Mouse (Mus musculus) olfactory bulb, adult 2 months (tissue): ENCODE measurements around the gene Nos1ap. TPM values are rescaled to one million over a fixed set of nuclear protein-coding genes. Genes with fewer than 3 reads are reported as not detected.

Experiments used
- H3K27ac ChIP-seq: fragments of 200-500 bp; 2 replicates; pipeline ENCODE4 v1.5.1; 2012; ENCODE audit warnings: low read depth, low read length; ENCODE audit not compliant: insufficient read depth
- H3K4me1 ChIP-seq: fragments of 200-500 bp; 2 replicates; pipeline ENCODE4 v1.6.1; 2012; ENCODE audit warnings: low read length; ENCODE audit not compliant: control insufficient read depth, insufficient read depth
- H3K4me3 ChIP-seq: fragments of 200-500 bp; 2 replicates; pipeline ENCODE4 v1.5.1; 2012; ENCODE audit warnings: mild to moderate bottlenecking, low read depth, low read length, moderate library complexity; ENCODE audit not compliant: insufficient read depth
- CTCF ChIP-seq: fragments of 200-500 bp; IDR thresholded peaks from 2 replicates; pipeline ENCODE4 v1.5.1; 2012; ENCODE audit warnings: low read depth, mild to moderate bottlenecking, low read length, moderate library complexity; ENCODE audit not compliant: insufficient read depth
- POLR2A ChIP-seq: fragments of 200-500 bp; IDR thresholded peaks from 2 replicates; pipeline ENCODE4 v1.6.1; 2012; ENCODE audit warnings: mild to moderate bottlenecking, low read depth, low read length, moderate library complexity; ENCODE audit not compliant: insufficient read depth
- WGBS: fragments of 180-500 bp; shearing (Covaris S2); methylation state at CpG from one replicate; pipeline ENCODE4 v1.1.7; 2018; 5-methylcytosine and 5-hydroxymethylcytosine counted together
- polyA plus RNA-seq: library from polyadenylated mRNA; stranded (reverse); fragments of >200 nt; gene quantifications from 2 replicates; pipeline ENCODE4 v1.2.4, GENCODE M21; 2012; ENCODE audit warnings: low replicate concordance; ENCODE audit not compliant: missing spikeins, insufficient read depth, insufficient read length

The Nos1ap gene
- polyA plus RNA-seq, 1 experiment = not detected

- WGBS = over 99% methylated on average over 3 of the region's 3 CpGs
- H3K4me3 ChIP-seq = no peak overlapping the region
- TF ChIP-seq CTCF (no peak), POLR2A (no peak)
- H3K4me1 ChIP-seq = peaks cover 14% of the 10 kb centered on the region; the same call in 1 of the 2 replicates
- H3K27ac ChIP-seq = no peak overlapping the region
Measured at GRCm38 (mm10) chr1:170536344-170536743, 53.3 kb downstream of the Nos1ap start.

GRCm38 (mm10) chr1:170535221-170535620 is 54.4 kb downstream of the Nos1ap start:
- H3K4me3 ChIP-seq = no peak overlapping the region
- no peak for TF ChIP-seq POLR2A
- TF ChIP-seq CTCF = no peak
- peaks cover 14% of the 10 kb centered on the region; the same call in 1 of the 2 replicates for H3K4me1 ChIP-seq
- 93% methylated on average over 2 of the region's 2 CpGs for WGBS
- no peak overlapping the region for H3K27ac ChIP-seq

- whole genome bisulfite sequencing = 90% methylated on average over 2 of the region's 2 CpGs
- H3K4me3 ChIP-seq = no peak overlapping the region
- peaks cover 5% of the 10 kb centered on the region; the same call in 1 of the 2 replicates for H3K4me1 ChIP-seq
- TF ChIP-seq POLR2A (no peak), CTCF (no peak)
- no peak overlapping the region for H3K27ac ChIP-seq
Measured at GRCm38 (mm10) chr1:170531286-170531685, 58.4 kb downstream of the Nos1ap start.

GRCm38 (mm10) chr1:170530456-170530855 is 59.2 kb downstream of the Nos1ap start:
- Histone ChIP-seq H3K27ac (no peak overlapping the region), H3K4me3 (no peak overlapping the region), H3K4me1 (peaks cover 5% of the 10 kb centered on the region; the same call in 1 of the 2 replicates)
- TF ChIP-seq POLR2A = no peak
- no peak for TF ChIP-seq CTCF
- WGBS = 87% methylated on average over 4 of the region's 4 CpGs

GRCm38 (mm10) chr1:170522891-170523290 is 66.8 kb downstream of the Nos1ap start:
- no peak overlapping the region for H3K4me3 ChIP-seq
- peaks cover 10% of the 10 kb centered on the region for H3K4me1 ChIP-seq
- no peak for TF ChIP-seq POLR2A
- WGBS = 77% methylated on average over 5 of the region's 5 CpGs
- no peak overlapping the region for H3K27ac ChIP-seq

- TF ChIP-seq CTCF (no peak), POLR2A (no peak)
- H3K4me3 ChIP-seq = no peak overlapping the region
- WGBS = 73% methylated on average over 6 of the region's 6 CpGs
- H3K27ac ChIP-seq = no peak overlapping the region
- H3K4me1 ChIP-seq = peaks cover 10% of the 10 kb centered on the region
Measured at GRCm38 (mm10) chr1:170521520-170522205, 68.0 kb downstream of the Nos1ap start.

GRCm38 (mm10) chr1:170520206-170520605 is 69.5 kb downstream of the Nos1ap start:
- 91% methylated on average over 4 of the region's 4 CpGs for WGBS
- TF ChIP-seq POLR2A (no peak), CTCF (no peak)
- Histone ChIP-seq H3K4me1 (peaks cover 10% of the 10 kb centered on the region), H3K27ac (no peak overlapping the region), H3K4me3 (no peak overlapping the region)

GRCm38 (mm10) chr1:170519631-170520030 is 70.0 kb downstream of the Nos1ap start:
- peaks cover 10% of the 10 kb centered on the region for H3K4me1 ChIP-seq
- no peak overlapping the region for H3K27ac ChIP-seq
- 91% methylated on average over 7 of the region's 7 CpGs for WGBS
- no peak for TF ChIP-seq POLR2A
- no peak overlapping the region for H3K4me3 ChIP-seq

- Histone ChIP-seq H3K4me1 (peaks cover 7% of the 10 kb centered on the region), H3K27ac (no peak overlapping the region), H3K4me3 (no peak overlapping the region)
- TF ChIP-seq POLR2A (no peak), CTCF (no peak)
- WGBS = 88% methylated on average over 6 of the region's 6 CpGs
Measured at GRCm38 (mm10) chr1:170516182-170516581, 73.5 kb downstream of the Nos1ap start.

GRCm38 (mm10) chr1:170515455-170515854 is 74.2 kb downstream of the Nos1ap start:
- Histone ChIP-seq H3K27ac (no peak overlapping the region), H3K4me1 (peaks cover 7% of the 10 kb centered on the region), H3K4me3 (no peak overlapping the region)
- 87% methylated on average over 1 of the region's 1 CpGs for WGBS
- TF ChIP-seq CTCF (no peak), POLR2A (no peak)

- TF ChIP-seq CTCF = no peak
- TF ChIP-seq POLR2A = no peak
- 93% methylated on average over 12 of the region's 12 CpGs for WGBS
- Histone ChIP-seq H3K27ac (no peak overlapping the region), H3K4me1 (peaks cover 7% of the 10 kb centered on the region), H3K4me3 (no peak overlapping the region)
Measured at GRCm38 (mm10) chr1:170514226-170514625, 75.4 kb downstream of the Nos1ap start.
